Mouse (Mus musculus) urinary bladder, adult 2 months (tissue): ENCODE results near the gene Mrtfb. TPM values are rescaled to one million over a fixed set of nuclear protein-coding genes. Genes with fewer than 3 reads are reported as not detected.

Experiments
- polyA plus RNA-seq: library from polyadenylated mRNA; depleted of rRNA; stranded (reverse); fragments of >200 nt; gene quantifications from 2 replicates; pipeline ENCODE4 v1.2.3, GENCODE M21; 2012; rRNA removed

Gene Mrtfb
- polyA plus RNA-seq, 1 experiment: 8.1 TPM

Other genes with a start within 250 kb of the Mrtfb start
- gene Ercc4, start 146.8 kb upstream of the Mrtfb start, polyA plus RNA-seq: 12.7 and 14.0 TPM in 2 replicates